9 mouse cellular contexts compared by ENCODE assay signal in the genomic region with DNA sequence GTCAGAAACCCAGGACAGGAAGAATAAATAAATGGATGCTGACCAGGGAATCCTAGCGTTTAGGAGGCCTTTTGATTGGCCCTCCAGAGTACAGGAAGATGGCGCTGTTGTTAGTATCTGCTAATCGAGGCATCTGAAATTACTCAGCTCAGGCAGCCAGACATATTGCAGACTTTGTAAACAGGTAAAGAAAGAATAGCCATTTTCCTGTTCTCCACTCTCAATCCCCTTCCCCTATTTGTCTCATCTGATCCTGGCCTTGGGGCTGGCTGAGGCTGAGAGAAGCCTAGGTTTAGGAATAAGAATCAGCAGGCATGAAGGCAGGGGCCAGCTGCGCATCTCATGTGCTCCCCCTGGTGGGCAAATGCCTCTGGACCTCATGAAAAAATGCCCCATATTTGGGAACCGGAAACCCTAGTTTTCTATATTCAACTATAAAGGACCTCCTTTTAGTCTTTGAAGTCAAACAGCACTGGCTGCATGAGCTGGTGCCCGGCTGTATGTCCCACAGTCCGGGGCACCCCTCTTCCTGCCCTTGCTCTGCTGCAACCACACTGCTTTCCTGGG. TPM values are rescaled to one million over a fixed set of nuclear protein-coding genes. Genes with fewer than 3 reads are reported as not detected.
A peak's percentile ranks its signal among the peaks of the same experiment; 100 is the strongest.
DNase-seq lines count a peak whose midpoint lies in the region; ATAC-seq and TF ChIP-seq lines count a peak whose summit lies in the region.
"Had no signal": no experiment of that assay in that cellular context is flagged by ENCODE, and none has a peak within 500 bp of the region (broad histone marks: within the 10 kb centered on the region; RNA-seq: fewer than 3 reads in every experiment).

No protein-coding gene starts in this region.

- no peak for TF ChIP-seq POLR2A in testis, adult 2 months (IDR thresholded peaks at IDR 0.05; ENCODE audit: control insufficient read depth, low read depth, low read length)
- no peak for TF ChIP-seq POLR2A in cerebellum, adult 2 months (IDR thresholded peaks at IDR 0.05; ENCODE audit: borderline replicate concordance, insufficient read depth, low read length)

- H3K27me3 ChIP-seq in testis, adult 2 months (ENCODE audit: control insufficient read depth, insufficient read depth, low read length): no peaks in the 10 kb centered on the region
- H3K27me3 ChIP-seq in cerebellum, adult 2 months (ENCODE audit: control insufficient read depth, insufficient read depth, low read length): no peaks in the 10 kb centered on the region
- no peaks in the 10 kb centered on the region for H3K27me3 ChIP-seq in kidney, postnatal 0 days (ENCODE audit: insufficient read depth, low read length)
- no peaks in the 10 kb centered on the region for H3K27me3 ChIP-seq in liver, postnatal 0 days (ENCODE audit: insufficient read depth, low read length)

- peak; percentile 47; the same call in 1 of the 2 replicates for TF ChIP-seq CTCF in testis, adult 2 months (IDR thresholded peaks at IDR 0.05; ENCODE audit: control insufficient read depth, insufficient read depth, insufficient replicate concordance, low read depth, low read length)
- peak; percentile 70 for TF ChIP-seq CTCF in cerebellum, adult 2 months (IDR thresholded peaks at IDR 0.05; ENCODE audit: borderline replicate concordance, insufficient read depth, low read depth, low read length)
- TF ChIP-seq CTCF in kidney, postnatal 0 days (IDR thresholded peaks at IDR 0.05; ENCODE audit: low read depth): peak; percentile 92
- TF ChIP-seq CTCF in liver, postnatal 0 days (IDR thresholded peaks at IDR 0.05; ENCODE audit: low read depth): peak; percentile 81

- peaks cover 9% of the 10 kb centered on the region for H3K4me1 ChIP-seq in testis, adult 2 months (ENCODE audit: control insufficient read depth, insufficient read depth, low read length)
- H3K4me1 ChIP-seq in cerebellum, adult 2 months (ENCODE audit: control insufficient read depth, insufficient read depth, low read length): no peaks in the 10 kb centered on the region
- no peaks in the 10 kb centered on the region; the same call in 1 of the 2 replicates for H3K4me1 ChIP-seq in kidney, postnatal 0 days (replicated peaks; ENCODE audit: insufficient read depth, low read length)
- no peaks in the 10 kb centered on the region for H3K4me1 ChIP-seq in liver, postnatal 0 days (ENCODE audit: insufficient read depth)

- WGBS in cerebellum, adult 2 months: 33% methylated on average over 7 of the region's 7 CpGs
- 27% methylated on average over 7 of the region's 7 CpGs for WGBS in kidney, postnatal 0 days
- 32% methylated on average over 7 of the region's 7 CpGs for WGBS in liver, postnatal 0 days (ENCODE audit: insufficient replicate concordance)

- no peaks in the 10 kb centered on the region for H3K36me3 ChIP-seq in testis, adult 2 months (ENCODE audit: control insufficient read depth, insufficient read depth, low read length)
- H3K36me3 ChIP-seq in kidney, postnatal 0 days (ENCODE audit: insufficient read depth, low read length): no peaks in the 10 kb centered on the region
- H3K36me3 ChIP-seq in liver, postnatal 0 days (replicated peaks; ENCODE audit: insufficient read depth, low read length): no peaks in the 10 kb centered on the region

- DNase-seq in testis, postnatal 14 days (ENCODE audit: low spot score): no peak
- peak; percentile 50 to 67 for DNase-seq in cerebellum, adult 2 months
- DNase-seq in gastrocnemius, postnatal 25 days: peak; percentile 50
- DNase-seq in kidney, postnatal 0 days (ENCODE audit: low spot score): peak; percentile 91
- DNase-seq in liver, postnatal 0 days: peak; percentile 77
- peak; percentile 88 for DNase-seq in retina, embryonic 14.5 days (ENCODE audit: low spot score)
- peak; percentile 90 for DNase-seq in thymus, postnatal 4 days

- no peak overlapping the region for H3K27ac ChIP-seq in testis, adult 2 months (ENCODE audit: control insufficient read depth, insufficient read depth, low read depth, low read length)
- no peak overlapping the region for H3K27ac ChIP-seq in cerebellum, adult 2 months (ENCODE audit: insufficient read depth, low read length)
- no peak overlapping the region for H3K27ac ChIP-seq in kidney, postnatal 0 days
- no peak overlapping the region for H3K27ac ChIP-seq in liver, postnatal 0 days (ENCODE audit: low read depth)

- H3K4me2 ChIP-seq in kidney, postnatal 0 days (ENCODE audit: low read length): no peak overlapping the region
- H3K4me2 ChIP-seq in liver, postnatal 0 days (ENCODE audit: low read depth, low read length): no peak overlapping the region

- H3K4me3 ChIP-seq in testis, adult 2 months (ENCODE audit: control insufficient read depth, low read depth, low read length): no peak overlapping the region
- no peak overlapping the region for H3K4me3 ChIP-seq in cerebellum, adult 2 months (replicated peaks; ENCODE audit: insufficient read depth, low read depth, low read length)
- no peak overlapping the region for H3K4me3 ChIP-seq in kidney, postnatal 0 days (replicated peaks; ENCODE audit: low read depth, low read length)
- H3K4me3 ChIP-seq in liver, postnatal 0 days (ENCODE audit: low read depth, low read length): no peak overlapping the region
- H3K4me3 ChIP-seq: erythroblast, embryonic 14.5 days had no signal

- H3K9ac ChIP-seq in kidney, postnatal 0 days (ENCODE audit: low read depth, low read length): no peak overlapping the region
- no peak overlapping the region for H3K9ac ChIP-seq in liver, postnatal 0 days (replicated peaks)

- ATAC-seq in kidney, postnatal 0 days (replicated peaks; ENCODE audit: low FRiP score, low read depth): 0 out of 2 replicates have a peak, but pooled peaks have one; percentile 36
- ATAC-seq in liver, postnatal 0 days: 0 out of 2 replicates have a peak, but pooled peaks have one; percentile 31

- no peak for TF ChIP-seq EP300 in liver, postnatal 0 days (IDR thresholded peaks at IDR 0.05; ENCODE audit: low read depth)

- H3K9me3 ChIP-seq in kidney, postnatal 0 days (replicated peaks; ENCODE audit: low read length): no peaks in the 10 kb centered on the region
- no peaks in the 10 kb centered on the region for H3K9me3 ChIP-seq in liver, postnatal 0 days (ENCODE audit: low read length)

RNA-seq across cellular contexts. Expression of a gene that starts 44.8 kb away (rescaled TPM):
- polyA plus RNA-seq in testis, adult 2 months (2012; rRNA removed): 11.8 and 13.6 TPM in 2 replicates
- polyA plus RNA-seq in cerebellum, adult 2 months (2012; rRNA removed): 21.4 and 22.4 TPM in 2 replicates
- 10 to 100 TPM; 18.5 to 19.7 TPM for total RNA-seq in gastrocnemius, postnatal 25 days (2021)
- 23.9 and 26.3 TPM in 2 replicates for polyA plus RNA-seq in kidney, postnatal 0 days (2015; fragmentation: Nextera tagmentation; extraction: Ambion mirVana)
- polyA plus RNA-seq in liver, postnatal 0 days (2015; fragmentation: Nextera tagmentation; extraction: Ambion mirVana): 3.5 and 3.8 TPM in 2 replicates

RNA-seq across cellular contexts. Expression of a gene that starts 48.7 kb away (rescaled TPM):
- polyA plus RNA-seq in testis, adult 2 months (2012; rRNA removed): 10.4 and 12.5 TPM in 2 replicates
- 4.9 and 5.1 TPM in 2 replicates for polyA plus RNA-seq in cerebellum, adult 2 months (2012; rRNA removed)
- 10 to 100 TPM; 19.2 to 20.5 TPM for total RNA-seq in gastrocnemius, postnatal 25 days (2021)
- 116 and 133 TPM in 2 replicates for polyA plus RNA-seq in kidney, postnatal 0 days (2015; fragmentation: Nextera tagmentation; extraction: Ambion mirVana)
- polyA plus RNA-seq in liver, postnatal 0 days (2015; fragmentation: Nextera tagmentation; extraction: Ambion mirVana): 24.9 and 26.8 TPM in 2 replicates
